Mouse (Mus musculus) bone marrow macrophage, adult 2 months (primary cell): Measurements from ENCODE around the gene Themis.

ENCODE experiments used
- CTCF ChIP-seq: IDR thresholded peaks from 2 replicates; pipeline ENCODE4 v1.5.1; 2012; ENCODE audit warnings: low read depth, mild to moderate bottlenecking, low read length, moderate library complexity
- POLR2A ChIP-seq: IDR thresholded peaks from 2 replicates; pipeline ENCODE4 v1.6.1; 2012; ENCODE audit warnings: mild to moderate bottlenecking, low read depth, low read length, borderline replicate concordance

DNA sequence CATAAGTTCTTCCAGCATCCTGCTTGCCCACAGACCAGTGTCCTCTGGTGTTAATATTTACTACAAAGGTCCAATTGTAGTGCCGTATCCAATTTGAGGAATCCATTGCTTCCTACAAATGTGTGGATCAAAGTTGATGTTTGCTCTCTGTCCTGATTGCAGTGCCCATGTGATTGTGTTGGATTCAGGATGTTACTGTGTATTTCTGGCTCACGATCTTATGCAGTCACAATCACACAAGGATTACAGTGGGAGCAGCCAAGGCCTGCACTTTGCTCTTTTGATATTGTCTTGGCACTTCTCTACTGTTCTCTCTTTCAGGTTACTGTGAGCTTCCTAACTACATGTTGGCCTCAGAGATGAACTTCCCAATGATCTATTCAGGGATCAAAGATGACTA is 20.3 kb upstream of the Themis start:
- TF ChIP-seq CTCF (no peak), POLR2A (no peak)
